Mouse (Mus musculus): ENCODE data around the gene Fut2. TPM values are rescaled to one million over a fixed set of nuclear protein-coding genes. Genes with fewer than 3 reads are reported as not detected.

Gene Fut2
- total and polyA plus RNA-seq, 3 experiments, result not detected

DNA sequence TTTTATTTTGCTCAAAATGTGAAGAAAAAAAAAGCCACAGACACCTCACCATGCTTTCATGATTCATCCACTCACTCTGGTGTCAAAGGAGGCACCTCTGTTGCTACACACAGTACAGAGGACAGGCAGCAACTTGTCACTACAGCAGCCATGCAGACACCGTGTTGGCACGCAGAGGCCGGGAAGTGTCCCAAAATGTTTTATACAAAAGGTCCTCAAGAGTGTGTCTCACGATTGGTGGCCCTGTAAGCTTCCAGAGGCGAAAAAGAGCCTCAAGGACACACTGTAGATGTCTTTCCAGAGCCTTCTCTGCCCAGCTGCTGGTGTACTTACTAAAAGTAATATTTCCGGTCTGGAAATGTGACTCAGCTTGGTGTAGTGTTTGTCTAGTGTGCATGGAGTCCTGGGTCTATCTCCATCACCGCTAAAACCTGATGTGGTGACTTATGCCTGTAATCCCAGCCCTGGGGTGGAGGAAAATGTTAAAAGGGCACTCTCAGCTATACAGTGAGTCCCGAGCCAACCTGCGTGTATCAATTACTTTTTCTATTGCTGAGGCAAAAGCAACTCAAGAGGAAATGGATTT is 60.4 kb downstream of the Fut2 start:
- H3K27ac ChIP-seq (ENCODE audit: insufficient read depth, low read depth), result no peak overlapping the region
- no peak overlapping the region for H3K9ac ChIP-seq (ENCODE audit: insufficient read depth, low read depth)
- H3K79me2 ChIP-seq (replicated peaks; ENCODE audit: control insufficient read depth, extremely low read depth, insufficient read depth, poor library complexity, severe bottlenecking), result no peaks in the 10 kb centered on the region
- H3K4me3 ChIP-seq (replicated peaks in 1 of 3; ENCODE audit: low read depth in 2 of 3, low read length in 2 of 3, poor library complexity in 1 of 3), result no peak overlapping the region
- dilution Hi-C loops (cut with MboI; ENCODE audit: extremely low pct_ligation_motif_present, extremely low pct_unique_long_range_greater_than_20kb, low sequenced_read_pairs), result no loop called here
- in situ Hi-C loops (cut with MboI; ENCODE audit: low pct_ligation_motif_present, low pct_unique_long_range_greater_than_20kb, low sequenced_read_pairs), result no loop called here
- no peak for DNase-seq (ENCODE audit: extremely low read depth)
- no peak overlapping the region for H3K4me2 ChIP-seq (ENCODE audit: insufficient read depth, low read depth, poor library complexity, severe bottlenecking)
- TF ChIP-seq CHD2 (IDR thresholded peaks at IDR 0.05; ENCODE audit: low read length), result no peak
- TF ChIP-seq MXI1 (IDR thresholded peaks at IDR 0.05; ENCODE audit: low read depth, low read length), result no peak
- TF ChIP-seq IRF4 (IDR thresholded peaks at IDR 0.05; ENCODE audit: low read depth, low read length), result no peak
- no peak for TF ChIP-seq EP300 (IDR thresholded peaks at IDR 0.05; ENCODE audit: low read length)
- TF ChIP-seq ZNF384 (IDR thresholded peaks at IDR 0.05; ENCODE audit: low read depth, low read length), result no peak
- no peak for TF ChIP-seq NELFE (IDR thresholded peaks at IDR 0.05; ENCODE audit: low read depth, low read length)
- no peak for TF ChIP-seq ZMIZ1 (IDR thresholded peaks at IDR 0.05; ENCODE audit: low read depth, low read length)
- TF ChIP-seq NRF1 (IDR thresholded peaks at IDR 0.05; ENCODE audit: low read depth, low read length), result no peak
- TF ChIP-seq MAZ (IDR thresholded peaks at IDR 0.05; ENCODE audit: low read depth, low read length), result no peak
- TF ChIP-seq SMC3 (IDR thresholded peaks at IDR 0.05; ENCODE audit: low read depth, low read length), result no peak
- TF ChIP-seq CTCF (conservative IDR thresholded peaks at IDR 0.05 in 1 of 2, IDR thresholded peaks at IDR 0.05 in 1 of 2; ENCODE audit: low read depth in 2 of 2, low read length in 2 of 2), result no peak
- no peak for TF ChIP-seq ZC3H11A (IDR thresholded peaks at IDR 0.05; ENCODE audit: low read depth, low read length)
- TF ChIP-seq JUND (conservative IDR thresholded peaks at IDR 0.05; ENCODE audit: low read depth, low read length), result no peak
- no peak for TF ChIP-seq PAX5 (IDR thresholded peaks at IDR 0.05; ENCODE audit: low read length)
- no peak for TF ChIP-seq RAD21 (IDR thresholded peaks at IDR 0.05; ENCODE audit: low read depth, low read length)
- TF ChIP-seq UBTF (IDR thresholded peaks at IDR 0.05; ENCODE audit: low read depth, low read length), result no peak
- TF ChIP-seq USF1 (IDR thresholded peaks at IDR 0.05; ENCODE audit: low read depth, low read length), result no peak
- TF ChIP-seq E2F4 (IDR thresholded peaks at IDR 0.05; ENCODE audit: insufficient replicate concordance, low read depth, low read length), result no peak
- no peaks in the 10 kb centered on the region for H3K36me3 ChIP-seq (replicated peaks in 1 of 2; ENCODE audit: control insufficient read depth in 1 of 2, insufficient read depth in 1 of 2, low read length in 1 of 2)
- H3K27me3 ChIP-seq (replicated peaks), result no peaks in the 10 kb centered on the region
- no peaks in the 10 kb centered on the region for H3K9me3 ChIP-seq (replicated peaks; ENCODE audit: low read length)
- H3K4me1 ChIP-seq (ENCODE audit: control insufficient read depth in 1 of 2, insufficient read depth in 2 of 2), result peaks cover 0 to 30% of the 10 kb centered on the region in 2 experiments; a peak in 2 of 4 replicates

DNA sequence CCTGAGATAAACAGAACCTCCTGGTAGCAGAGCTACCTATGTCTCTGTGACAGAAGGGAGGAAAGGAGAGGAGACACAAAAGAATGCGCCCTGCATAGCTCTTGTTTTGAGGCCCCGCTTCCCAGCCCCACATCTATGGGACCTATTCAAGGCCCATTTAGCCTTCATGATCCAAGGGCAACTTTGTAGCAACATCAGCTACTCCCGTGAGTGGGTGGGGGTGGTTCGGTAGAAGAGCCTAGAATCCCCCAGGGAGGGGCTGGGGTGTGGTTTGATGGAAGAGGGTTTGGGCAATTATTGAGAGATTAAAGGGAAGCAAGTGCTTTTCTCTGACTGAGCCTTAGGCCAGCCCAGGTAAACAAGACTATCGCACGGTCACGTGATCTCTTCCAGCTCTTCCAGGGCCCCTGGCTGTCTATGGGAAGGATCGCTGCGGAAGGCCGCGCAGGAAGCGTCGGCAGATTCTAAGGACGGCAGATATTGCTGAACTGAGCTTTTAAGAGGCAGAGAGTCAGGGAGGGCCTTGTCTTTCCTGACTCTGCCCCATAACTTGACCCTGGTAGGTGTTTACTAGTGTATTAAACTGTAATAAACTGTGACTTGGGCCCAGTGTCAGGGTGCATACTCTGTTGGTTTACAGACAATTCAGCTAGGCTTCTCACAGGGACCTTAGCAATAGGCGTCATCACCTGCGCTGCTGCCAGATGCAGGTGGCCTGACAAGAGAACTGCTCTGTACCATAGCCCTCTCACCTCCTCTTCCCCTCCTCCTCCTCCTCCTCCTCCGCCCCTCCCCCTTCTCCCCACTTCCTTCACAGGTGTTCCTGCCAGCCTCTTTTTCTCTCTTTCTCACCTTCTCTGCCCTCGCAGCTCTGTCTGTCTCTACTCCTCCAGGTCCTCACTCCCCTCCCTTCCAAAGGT is 67.0 kb downstream of the Fut2 start:
- Histone ChIP-seq H3K9ac (ENCODE audit: insufficient read depth, low read depth) (no peak overlapping the region), H3K36me3 (replicated peaks in 1 of 2; ENCODE audit: control insufficient read depth in 1 of 2, insufficient read depth in 1 of 2, low read length in 1 of 2) (peaks cover 0 to 7% of the 10 kb centered on the region in 2 experiments), H3K9me3 (replicated peaks; ENCODE audit: low read length) (peaks cover 14% of the 10 kb centered on the region), H3K4me1 (ENCODE audit: control insufficient read depth in 1 of 2, insufficient read depth in 2 of 2) (peaks cover 0 to 43% of the 10 kb centered on the region in 2 experiments; a peak in 3 of 4 replicates), H3K27ac (ENCODE audit: insufficient read depth, low read depth) (no peak overlapping the region), H3K27me3 (replicated peaks) (no peaks in the 10 kb centered on the region), H3K4me3 (replicated peaks in 1 of 3; ENCODE audit: low read depth in 2 of 3, low read length in 2 of 3, poor library complexity in 1 of 3) (no peak overlapping the region), H3K4me2 (ENCODE audit: insufficient read depth, low read depth, poor library complexity, severe bottlenecking) (no peak overlapping the region), H3K79me2 (replicated peaks; ENCODE audit: control insufficient read depth, extremely low read depth, insufficient read depth, poor library complexity, severe bottlenecking) (no peaks in the 10 kb centered on the region)
- in situ Hi-C loops (cut with MboI; ENCODE audit: low pct_ligation_motif_present, low pct_unique_long_range_greater_than_20kb, low sequenced_read_pairs) (no loop called here), dilution Hi-C loops (cut with MboI; ENCODE audit: extremely low pct_ligation_motif_present, extremely low pct_unique_long_range_greater_than_20kb, low sequenced_read_pairs) (no loop called here)
- TF ChIP-seq KAT2A (IDR thresholded peaks at IDR 0.05; ENCODE audit: insufficient replicate concordance, low read length) (no peak), POLR2A (IDR thresholded peaks at IDR 0.05; ENCODE audit: low read depth, low read length) (no peak), ZKSCAN1 (IDR thresholded peaks at IDR 0.05; ENCODE audit: borderline replicate concordance, low read depth, low read length) (no peak), TCF12 (IDR thresholded peaks at IDR 0.05; ENCODE audit: low read depth, low read length) (no peak), MAX (IDR thresholded peaks at IDR 0.05; ENCODE audit: low read length) (no peak), ZNF384 (IDR thresholded peaks at IDR 0.05; ENCODE audit: low read depth, low read length) (no peak), JUND (conservative IDR thresholded peaks at IDR 0.05; ENCODE audit: low read depth, low read length) (no peak), MXI1 (IDR thresholded peaks at IDR 0.05; ENCODE audit: low read depth, low read length) (no peak), IRF4 (IDR thresholded peaks at IDR 0.05; ENCODE audit: low read depth, low read length) (no peak), TBP (conservative IDR thresholded peaks at IDR 0.05; ENCODE audit: low read depth, low read length) (no peak)
- DNase-seq (ENCODE audit: extremely low read depth), result no peak
